Mouse (Mus musculus) neural tube, embryonic 13.5 days (tissue): ENCODE data around the gene Atp1a1. TPM values are rescaled to one million over a fixed set of nuclear protein-coding genes. Genes with fewer than 3 reads are reported as not detected.

Experiments used
- ATAC-seq: fragments of 200-750 bp; cut with Nextera tagmentation; 2 replicates; pipeline ENCODE4 v1.8.0; 2017; ENCODE audit warnings: low read depth, mild to moderate bottlenecking, moderate TSS enrichment, moderate library complexity
- H3K27ac ChIP-seq: fragments of 300-500 bp; sonication (generic); replicated peaks from 2 replicates; pipeline ENCODE4 v1.5.1; 2015; ENCODE audit warnings: moderate library complexity, mild to moderate bottlenecking, inconsistent platforms
- H3K27me3 ChIP-seq: fragments of 300-500 bp; sonication (generic); 2 replicates; pipeline ENCODE4 v1.6.1; 2015; ENCODE audit warnings: mild to moderate bottlenecking, inconsistent platforms
- H3K36me3 ChIP-seq: fragments of 300-500 bp; sonication (generic); 2 replicates; pipeline ENCODE4 v1.6.1; 2015; ENCODE audit warnings: mild to moderate bottlenecking, inconsistent platforms
- H3K4me1 ChIP-seq: fragments of 300-500 bp; sonication (generic); replicated peaks from 2 replicates; pipeline ENCODE4 v1.6.1; 2015; ENCODE audit warnings: inconsistent platforms
- H3K4me2 ChIP-seq: fragments of 300-500 bp; sonication (generic); 2 replicates; pipeline ENCODE4 v1.6.1; 2015; ENCODE audit warnings: inconsistent platforms, mild to moderate bottlenecking, moderate library complexity
- H3K4me3 ChIP-seq: fragments of 300-500 bp; sonication (generic); 2 replicates; pipeline ENCODE4 v1.5.1; 2015; ENCODE audit warnings: mild to moderate bottlenecking, inconsistent platforms
- H3K9ac ChIP-seq: fragments of 300-500 bp; sonication (generic); 2 replicates; pipeline ENCODE4 v1.6.1; 2015; ENCODE audit warnings: moderate library complexity, mild to moderate bottlenecking, inconsistent platforms
- H3K9me3 ChIP-seq: fragments of 300-500 bp; sonication (generic); 2 replicates; pipeline ENCODE4 v1.6.1; 2016; ENCODE audit warnings: inconsistent platforms
- WGBS: fragments of 180-500 bp; shearing (Covaris S2); methylation state at CpG from one replicate; pipeline ENCODE4 v1.1.7; 2015; 5-methylcytosine and 5-hydroxymethylcytosine counted together
- polyA plus RNA-seq: library from polyadenylated mRNA; unstranded; fragments of >200 nt; fragmentation: Nextera tagmentation; extraction: Ambion mirVana; gene quantifications from 2 replicates; pipeline ENCODE4 v1.2.1, GENCODE M21; 2015

Gene Atp1a1
- polyA plus RNA-seq, 1 experiment from 2014 or later = 66.4 TPM

GRCm38 (mm10) chr3:101606861-101607455, 2.5 kb upstream of the Atp1a1 start:
- Histone ChIP-seq H3K9me3 (no peaks in the 10 kb centered on the region), H3K27me3 (no peaks in the 10 kb centered on the region; the same call in 1 of the 2 replicates), H3K4me3 (no peak overlapping the region), H3K36me3 (no peaks in the 10 kb centered on the region), H3K27ac (no peak overlapping the region), H3K9ac (no peak overlapping the region), H3K4me2 (no peak overlapping the region), H3K4me1 (peaks cover 41% of the 10 kb centered on the region)
- WGBS = 78% methylated on average over 7 of the region's 7 CpGs
- ATAC-seq = no peak

- no peak overlapping the region for H3K4me3 ChIP-seq
- WGBS = 75% methylated on average over 2 of the region's 2 CpGs
- H3K36me3 ChIP-seq = no peaks in the 10 kb centered on the region
- peak overlapping the region; percentile 72; the same call in 1 of the 2 replicates for H3K4me2 ChIP-seq
- no peak for ATAC-seq
- H3K27me3 ChIP-seq = no peaks in the 10 kb centered on the region; the same call in 1 of the 2 replicates
- no peak overlapping the region for H3K27ac ChIP-seq
- H3K9ac ChIP-seq = no peak overlapping the region
- peaks cover 41% of the 10 kb centered on the region for H3K4me1 ChIP-seq
- no peaks in the 10 kb centered on the region for H3K9me3 ChIP-seq
Measured at GRCm38 (mm10) chr3:101605721-101606120, 1.2 kb upstream of the Atp1a1 start.

GRCm38 (mm10) chr3:101605291-101605690, 807 bp upstream of the Atp1a1 start:
- Histone ChIP-seq H3K27ac (peak overlapping the region; percentile 97), H3K27me3 (no peaks in the 10 kb centered on the region; the same call in 1 of the 2 replicates), H3K4me1 (peaks cover 43% of the 10 kb centered on the region), H3K36me3 (no peaks in the 10 kb centered on the region), H3K9ac (peak overlapping the region; percentile 92), H3K4me2 (peak overlapping the region; percentile 72), H3K4me3 (peak overlapping the region; percentile 79), H3K9me3 (no peaks in the 10 kb centered on the region)
- ATAC-seq = no peak
- 21% methylated on average over 5 of the region's 5 CpGs for WGBS

DNA sequence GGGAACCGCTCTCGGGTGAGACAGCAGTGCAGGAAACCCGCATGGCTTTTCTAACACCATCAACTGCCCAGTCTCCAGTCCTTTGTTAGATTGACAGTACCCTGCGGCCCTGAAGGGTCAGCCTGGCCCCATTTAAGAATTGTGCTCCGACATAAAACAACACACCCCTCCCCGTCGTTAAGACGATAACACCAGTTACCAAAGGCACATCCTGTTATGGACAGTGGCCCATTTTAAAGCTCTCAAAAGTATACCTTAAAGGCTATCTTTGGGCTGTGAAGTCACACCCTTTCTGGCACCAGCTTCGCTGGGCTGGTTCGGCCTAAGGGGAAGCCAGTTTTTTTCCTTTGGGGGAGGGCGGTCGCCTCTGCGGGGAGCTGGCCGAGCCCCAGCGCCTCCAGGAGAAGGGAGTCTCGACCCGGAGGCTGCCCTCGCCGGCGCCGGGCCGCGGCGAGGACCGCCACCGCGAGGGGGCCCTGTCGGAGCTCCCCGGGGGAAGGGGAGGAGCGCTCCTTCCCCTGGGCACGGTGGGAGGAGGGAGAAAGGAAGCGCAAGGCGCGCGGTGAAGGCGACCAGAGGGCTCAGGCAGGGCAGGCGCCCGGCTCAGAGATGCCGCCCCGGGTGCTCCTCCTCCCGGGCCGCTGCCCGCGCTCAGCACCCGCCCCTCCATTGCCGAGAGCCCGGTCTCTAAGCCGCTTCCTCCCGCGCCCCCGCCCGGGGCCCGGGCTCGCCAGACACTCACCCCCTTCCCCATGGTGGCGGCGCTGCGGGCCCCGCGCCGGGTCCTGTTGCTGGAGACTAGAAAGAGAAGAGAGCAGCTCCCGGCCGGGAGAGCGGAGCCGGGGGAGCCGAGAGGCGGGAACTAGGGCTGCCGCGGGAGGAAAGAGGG, 579 bp downstream of the Atp1a1 start:
- Histone ChIP-seq H3K4me3 (peak overlapping the region; percentile 79), H3K4me2 (peak overlapping the region; percentile 72), H3K27me3 (no peaks in the 10 kb centered on the region; the same call in 1 of the 2 replicates), H3K36me3 (no peaks in the 10 kb centered on the region), H3K9me3 (no peaks in the 10 kb centered on the region), H3K4me1 (peaks cover 57% of the 10 kb centered on the region), H3K27ac (peak overlapping the region; percentile 97), H3K9ac (peak overlapping the region; percentile 92)
- ATAC-seq = peak; percentile 87
- under 1% methylated on average over 49 of the region's 68 CpGs for WGBS

DNA sequence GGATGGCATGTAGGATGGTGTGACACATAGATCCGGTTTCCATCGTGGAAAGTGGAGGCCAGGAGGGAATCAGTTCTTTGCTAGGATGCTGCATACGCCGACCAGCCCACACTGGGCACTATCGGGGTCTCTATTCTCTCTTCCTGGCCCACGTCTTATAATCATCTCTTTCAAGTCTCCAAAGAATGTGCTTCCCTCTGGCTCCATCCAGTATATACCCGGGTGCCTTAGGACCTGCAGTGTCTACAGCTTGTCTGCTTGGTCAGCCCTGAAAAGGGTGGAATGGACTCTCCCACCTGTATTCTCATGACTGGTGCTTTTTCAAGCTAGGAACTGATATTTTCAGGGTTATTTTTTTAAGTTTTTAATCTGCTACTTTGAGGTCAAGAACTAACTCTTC, 1.3 kb downstream of the Atp1a1 start:
- Histone ChIP-seq H3K36me3 (no peaks in the 10 kb centered on the region), H3K4me2 (peak overlapping the region; percentile 72), H3K27me3 (no peaks in the 10 kb centered on the region; the same call in 1 of the 2 replicates), H3K9ac (peak overlapping the region; percentile 92), H3K27ac (peak overlapping the region; percentile 97), H3K4me3 (peak overlapping the region; percentile 79), H3K4me1 (peaks cover 64% of the 10 kb centered on the region), H3K9me3 (no peaks in the 10 kb centered on the region)
- WGBS = 35% methylated on average over 7 of the region's 7 CpGs
- no peak for ATAC-seq

- peak overlapping the region; percentile 92; the same call in 1 of the 2 replicates for H3K9ac ChIP-seq
- peak overlapping the region; percentile 72 for H3K4me2 ChIP-seq
- ATAC-seq = no peak
- H3K36me3 ChIP-seq = no peaks in the 10 kb centered on the region
- H3K27me3 ChIP-seq = no peaks in the 10 kb centered on the region; the same call in 1 of the 2 replicates
- H3K27ac ChIP-seq = no peak overlapping the region
- peak overlapping the region; percentile 79 for H3K4me3 ChIP-seq
- peaks cover 70% of the 10 kb centered on the region for H3K4me1 ChIP-seq
- H3K9me3 ChIP-seq = no peaks in the 10 kb centered on the region
- WGBS = 72% methylated on average over 4 of the region's 4 CpGs
Measured at GRCm38 (mm10) chr3:101602511-101603055, 1.9 kb downstream of the Atp1a1 start.

DNA sequence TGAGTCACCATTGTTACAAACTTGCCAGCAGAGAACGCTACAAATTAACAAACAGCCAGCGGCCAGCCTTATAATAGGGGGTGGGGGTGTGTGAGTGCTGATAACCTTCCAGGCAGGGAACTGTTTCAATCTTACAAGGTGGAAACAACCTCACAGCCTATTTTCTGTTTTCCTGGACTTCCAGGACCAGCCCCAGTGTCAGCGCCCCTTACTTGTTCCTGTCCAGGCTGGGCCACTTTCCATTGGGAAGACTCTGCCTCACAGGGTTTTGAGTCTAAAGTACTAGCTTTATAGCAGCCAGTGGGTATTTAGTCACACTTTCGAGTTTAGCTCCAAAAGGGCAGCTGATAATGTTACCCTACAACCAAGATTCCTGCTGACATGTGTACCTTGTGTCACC, 2.8 kb downstream of the Atp1a1 start:
- ATAC-seq = no peak
- no peaks in the 10 kb centered on the region for H3K36me3 ChIP-seq
- 35% methylated on average over 4 of the region's 4 CpGs for WGBS
- no peaks in the 10 kb centered on the region; the same call in 1 of the 2 replicates for H3K27me3 ChIP-seq
- H3K9ac ChIP-seq = peak overlapping the region; percentile 49; the same call in 1 of the 2 replicates
- no peak overlapping the region for H3K27ac ChIP-seq
- peak overlapping the region; percentile 79; the same call in 1 of the 2 replicates for H3K4me3 ChIP-seq
- no peaks in the 10 kb centered on the region for H3K9me3 ChIP-seq
- H3K4me2 ChIP-seq = peak overlapping the region; percentile 72
- peaks cover 79% of the 10 kb centered on the region for H3K4me1 ChIP-seq

- 0 out of 2 replicates have a peak overlapping the region, but pooled peaks have one; percentile 23 for H3K27ac ChIP-seq
- H3K9ac ChIP-seq = peak overlapping the region; percentile 34
- 52% methylated on average over 8 of the region's 8 CpGs for WGBS
- no peaks in the 10 kb centered on the region for H3K9me3 ChIP-seq
- H3K4me2 ChIP-seq = peak overlapping the region; percentile 72
- H3K4me1 ChIP-seq = peaks cover 85% of the 10 kb centered on the region
- no peak for ATAC-seq
- peak overlapping the region; percentile 79; the same call in 1 of the 2 replicates for H3K4me3 ChIP-seq
- H3K36me3 ChIP-seq = no peaks in the 10 kb centered on the region
- no peaks in the 10 kb centered on the region for H3K27me3 ChIP-seq
Measured at GRCm38 (mm10) chr3:101601003-101601525, 3.4 kb downstream of the Atp1a1 start.

- H3K9me3 ChIP-seq = no peaks in the 10 kb centered on the region
- H3K27me3 ChIP-seq = no peaks in the 10 kb centered on the region
- H3K4me2 ChIP-seq = peak overlapping the region; percentile 72
- 0 out of 2 replicates have a peak overlapping the region, but pooled peaks have one; percentile 79 for H3K4me3 ChIP-seq
- H3K27ac ChIP-seq = 0 out of 2 replicates have a peak overlapping the region, but pooled peaks have one; percentile 23
- ATAC-seq = no peak
- H3K9ac ChIP-seq = peak overlapping the region; percentile 47
- WGBS = 24% methylated on average over 4 of the region's 4 CpGs
- H3K4me1 ChIP-seq = peaks cover 86% of the 10 kb centered on the region
- no peaks in the 10 kb centered on the region for H3K36me3 ChIP-seq
Measured at GRCm38 (mm10) chr3:101599920-101600741, 4.4 kb downstream of the Atp1a1 start.

DNA sequence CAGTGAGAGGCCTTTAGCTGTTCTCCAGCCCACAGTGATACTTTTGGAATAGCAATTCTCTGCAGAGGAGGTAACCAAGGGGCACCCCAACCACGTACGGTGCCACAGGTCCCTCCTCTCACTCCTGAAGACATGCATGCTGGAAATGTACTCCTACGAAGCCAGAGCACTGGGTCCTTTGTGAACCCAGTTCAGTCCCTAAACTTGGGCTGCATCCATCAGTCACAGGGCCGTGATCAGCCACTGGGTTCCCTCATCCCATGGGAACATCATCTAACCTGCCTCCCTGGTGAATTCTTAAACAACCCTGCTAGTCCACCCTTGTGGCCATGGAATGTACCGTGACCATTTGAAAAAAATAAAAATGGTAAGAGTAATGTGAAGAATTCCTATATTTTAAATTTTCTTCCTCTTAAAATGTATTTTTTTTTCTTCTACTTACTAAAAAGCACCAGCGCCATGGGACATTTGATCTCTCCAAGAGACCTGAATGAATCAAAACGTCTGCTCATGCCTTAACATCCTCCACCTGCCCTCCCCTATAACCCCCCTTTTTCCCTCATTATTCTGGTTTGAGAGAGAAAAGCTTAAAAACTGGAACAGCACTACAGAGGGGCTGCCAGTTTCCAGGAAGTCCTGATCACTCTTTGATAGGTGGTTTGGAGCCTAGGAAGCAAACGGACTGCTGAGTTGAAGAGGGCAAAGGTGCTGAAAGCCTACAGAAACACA, 5.1 kb downstream of the Atp1a1 start:
- H3K9me3 ChIP-seq = no peaks in the 10 kb centered on the region
- H3K9ac ChIP-seq = peak overlapping the region; percentile 47
- no peak for ATAC-seq
- H3K36me3 ChIP-seq = peaks cover 7% of the 10 kb centered on the region
- 69% methylated on average over 8 of the region's 8 CpGs for WGBS
- peaks cover 87% of the 10 kb centered on the region for H3K4me1 ChIP-seq
- 0 out of 2 replicates have a peak overlapping the region, but pooled peaks have one; percentile 2 for H3K27ac ChIP-seq
- H3K4me2 ChIP-seq = peak overlapping the region; percentile 72
- H3K4me3 ChIP-seq = no peak overlapping the region
- H3K27me3 ChIP-seq = no peaks in the 10 kb centered on the region
